Mouse (Mus musculus): ENCODE measurements around the gene Slc38a10. TPM values are rescaled to one million over a fixed set of nuclear protein-coding genes. Genes with fewer than 3 reads are reported as not detected.
A peak's percentile ranks its signal among the peaks of the same experiment; 100 is the strongest.

Slc38a10 gene
- polyA plus RNA-seq, 1 experiment from 2014 or later: 83.9 TPM

DNA sequence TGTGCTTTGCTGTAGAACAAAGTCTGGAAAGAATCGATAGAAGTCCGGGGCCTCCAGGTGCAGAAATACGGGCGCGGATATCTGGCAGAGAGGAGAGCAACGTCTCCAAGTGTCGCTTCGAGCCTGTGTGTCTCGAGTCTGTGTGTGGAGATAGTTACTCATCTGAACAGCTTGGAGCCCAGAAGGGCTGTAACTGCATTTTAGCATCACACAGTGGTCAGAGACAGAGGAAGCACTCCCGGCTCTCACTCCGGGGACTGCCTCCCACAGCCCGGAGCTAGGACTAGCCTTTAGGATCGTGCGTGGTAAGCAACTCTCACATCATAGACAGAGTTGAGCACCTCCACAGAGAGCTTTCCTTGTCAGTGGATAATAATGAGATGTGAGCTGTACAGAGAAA lies 22.1 kb upstream of the Slc38a10 start:
- 70% methylated on average over 14 of the region's 14 CpGs for WGBS
- Histone ChIP-seq H3K36me3 (ENCODE audit: insufficient read depth) (no peaks in the 10 kb centered on the region), H3K4me2 (no peak overlapping the region), H3K27me3 (ENCODE audit: insufficient read depth, low read length) (no peaks in the 10 kb centered on the region), H3K4me1 (ENCODE audit: insufficient read depth) (no peaks in the 10 kb centered on the region), H3K9me3 (ENCODE audit: low read depth, low read length) (no peaks in the 10 kb centered on the region), H3K4me3 (ENCODE audit: low read depth, low read length) (no peak overlapping the region), H3K27ac (ENCODE audit: low read depth) (no peak overlapping the region), H3K9ac (no peak overlapping the region)
- no peak for TF ChIP-seq CTCF (IDR thresholded peaks at IDR 0.05; ENCODE audit: low read depth)
- ATAC-seq (ENCODE audit: insufficient read depth) (no peak), DNase-seq (no peak)

DNA sequence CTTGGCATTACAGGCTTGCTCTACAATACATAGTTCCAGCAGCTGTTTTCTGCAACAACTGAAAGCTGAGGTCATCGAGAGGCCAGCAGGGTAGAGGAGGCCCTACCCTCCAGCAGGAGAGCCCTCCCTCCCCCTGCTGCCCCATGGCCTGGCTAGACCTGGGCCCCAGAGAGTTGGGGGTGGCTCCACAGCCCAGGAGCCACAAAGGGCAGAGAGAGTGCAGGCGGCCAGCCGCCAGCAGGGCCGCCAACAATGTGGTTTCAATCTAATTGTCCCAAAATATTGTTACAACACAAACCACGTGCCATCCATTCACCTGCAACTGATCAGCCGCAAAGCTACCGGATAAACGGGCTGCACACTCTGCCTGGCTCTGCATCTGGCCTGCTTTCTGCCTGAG lies 20.0 kb upstream of the Slc38a10 start:
- DNase-seq: no peak
- no peak overlapping the region for H3K9ac ChIP-seq
- no peaks in the 10 kb centered on the region for H3K36me3 ChIP-seq (ENCODE audit: insufficient read depth)
- H3K4me2 ChIP-seq: no peak overlapping the region
- ATAC-seq (ENCODE audit: insufficient read depth): no peak
- 49% methylated on average over 8 of the region's 8 CpGs for WGBS
- no peak overlapping the region for H3K4me3 ChIP-seq (ENCODE audit: low read depth, low read length)
- H3K27me3 ChIP-seq (ENCODE audit: insufficient read depth, low read length): no peaks in the 10 kb centered on the region
- no peaks in the 10 kb centered on the region for H3K9me3 ChIP-seq (ENCODE audit: low read depth, low read length)
- TF ChIP-seq CTCF (IDR thresholded peaks at IDR 0.05; ENCODE audit: low read depth): no peak
- H3K4me1 ChIP-seq (ENCODE audit: insufficient read depth): no peaks in the 10 kb centered on the region
- no peak overlapping the region for H3K27ac ChIP-seq (ENCODE audit: low read depth)

DNA sequence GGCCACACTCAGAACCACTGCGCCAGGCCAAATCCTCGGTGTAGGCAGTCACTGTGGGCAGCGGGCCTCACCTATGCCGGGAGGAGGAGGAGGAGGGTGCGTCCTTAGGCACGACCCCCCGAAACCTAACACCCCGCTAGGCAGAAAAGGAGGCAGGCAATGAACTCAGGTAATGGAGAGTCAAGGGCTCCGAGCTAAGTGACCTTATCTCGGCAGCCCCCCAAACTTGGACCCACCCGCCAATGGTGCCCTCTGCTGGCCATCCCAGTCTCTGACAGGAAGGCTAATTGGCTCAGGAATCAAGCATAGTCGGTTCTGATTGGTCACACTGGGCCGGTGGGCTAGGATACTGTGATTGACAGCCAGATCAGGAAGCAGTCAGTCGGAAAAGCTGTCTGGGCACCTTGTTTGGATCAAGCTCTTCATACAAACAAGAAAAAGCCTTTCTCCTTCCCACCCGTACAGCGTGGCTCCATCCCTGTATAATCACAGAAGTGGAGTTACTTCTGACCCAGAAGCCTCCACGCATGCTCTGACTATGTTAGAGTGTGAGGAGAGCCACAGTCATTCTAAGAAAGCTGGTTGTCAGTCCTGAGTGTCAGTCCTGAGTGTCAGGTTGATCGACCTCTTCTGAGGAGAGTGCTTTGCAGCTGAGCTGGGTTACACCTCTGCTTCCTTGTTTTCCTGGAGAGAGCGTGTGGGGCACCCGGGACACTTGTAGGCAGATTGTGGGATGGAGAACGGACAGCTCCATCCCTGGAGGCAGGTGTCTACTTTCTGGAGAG lies 18.3 kb upstream of the Slc38a10 start:
- Histone ChIP-seq H3K27ac (ENCODE audit: low read depth) (no peak overlapping the region), H3K4me3 (ENCODE audit: low read depth, low read length) (peak overlapping the region; percentile 1; the same call in 1 of the 2 replicates), H3K4me1 (ENCODE audit: insufficient read depth) (peaks cover under 1% of the 10 kb centered on the region; the same call in 1 of the 2 replicates), H3K9ac (no peak overlapping the region), H3K9me3 (ENCODE audit: low read depth, low read length) (no peaks in the 10 kb centered on the region), H3K27me3 (ENCODE audit: insufficient read depth, low read length) (no peaks in the 10 kb centered on the region), H3K36me3 (ENCODE audit: insufficient read depth) (no peaks in the 10 kb centered on the region), H3K4me2 (peak overlapping the region; percentile 50)
- TF ChIP-seq CTCF (IDR thresholded peaks at IDR 0.05; ENCODE audit: low read depth): peak; percentile 88
- DNase-seq: peak; percentile 80
- peak; percentile 83 for ATAC-seq (ENCODE audit: insufficient read depth)
- WGBS: 21% methylated on average over 21 of the region's 21 CpGs

DNA sequence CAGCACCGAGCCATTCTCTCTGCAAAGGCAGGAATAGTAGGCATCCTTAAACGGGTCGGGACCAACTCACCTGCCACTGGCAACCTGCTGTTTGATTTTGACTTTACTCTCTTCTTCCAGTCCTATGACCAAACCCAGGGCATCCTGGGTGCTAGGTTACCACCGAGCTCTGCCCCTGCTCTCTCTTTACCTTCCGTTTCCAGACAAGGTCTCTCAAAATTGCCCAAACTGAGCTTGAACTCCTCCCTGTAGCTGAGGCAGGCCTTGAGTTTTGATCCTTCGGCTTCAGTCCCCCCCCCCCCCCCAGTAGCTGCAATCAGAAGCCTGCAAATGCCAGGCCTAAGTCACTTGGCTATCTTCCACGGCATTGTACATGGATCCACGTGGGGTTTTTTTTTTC lies 17.4 kb upstream of the Slc38a10 start:
- 80% methylated on average over 8 of the region's 8 CpGs for WGBS
- Histone ChIP-seq H3K27me3 (ENCODE audit: insufficient read depth, low read length) (no peaks in the 10 kb centered on the region), H3K9me3 (ENCODE audit: low read depth, low read length) (no peaks in the 10 kb centered on the region), H3K4me3 (ENCODE audit: low read depth, low read length) (no peak overlapping the region), H3K4me2 (no peak overlapping the region), H3K4me1 (ENCODE audit: insufficient read depth) (peaks cover 5% of the 10 kb centered on the region; the same call in 1 of the 2 replicates), H3K9ac (no peak overlapping the region), H3K36me3 (ENCODE audit: insufficient read depth) (no peaks in the 10 kb centered on the region), H3K27ac (ENCODE audit: low read depth) (no peak overlapping the region)
- no peak for TF ChIP-seq CTCF (IDR thresholded peaks at IDR 0.05; ENCODE audit: low read depth)
- no peak for DNase-seq
- no peak for ATAC-seq (ENCODE audit: insufficient read depth)

DNA sequence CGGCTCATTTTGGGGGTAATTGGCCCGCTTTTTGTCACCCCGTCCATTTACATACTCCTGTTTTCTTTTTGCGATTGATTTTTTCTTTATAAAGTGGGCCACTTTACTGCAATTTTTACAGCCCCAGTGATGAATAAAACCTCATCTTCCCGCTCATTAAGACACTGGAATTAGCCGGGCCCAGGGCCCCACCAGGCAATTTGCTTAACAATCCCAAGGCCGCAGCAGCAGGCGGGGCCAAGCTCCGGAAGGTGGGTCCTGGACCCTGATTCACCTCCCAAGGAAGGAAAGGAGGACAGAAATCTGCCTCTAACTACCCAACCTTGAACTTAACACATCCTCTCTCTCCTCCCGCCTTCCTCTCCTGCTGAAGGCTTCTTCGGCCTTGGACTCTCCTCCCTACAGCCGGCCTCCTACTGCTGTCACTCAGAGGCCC lies 16.8 kb upstream of the Slc38a10 start:
- no peaks in the 10 kb centered on the region for H3K9me3 ChIP-seq (ENCODE audit: low read depth, low read length)
- H3K4me1 ChIP-seq (ENCODE audit: insufficient read depth): peaks cover 5% of the 10 kb centered on the region; the same call in 1 of the 2 replicates
- H3K27ac ChIP-seq (ENCODE audit: low read depth): no peak overlapping the region
- H3K4me2 ChIP-seq: no peak overlapping the region
- 71% methylated on average over 12 of the region's 12 CpGs for WGBS
- H3K36me3 ChIP-seq (ENCODE audit: insufficient read depth): no peaks in the 10 kb centered on the region
- no peaks in the 10 kb centered on the region for H3K27me3 ChIP-seq (ENCODE audit: insufficient read depth, low read length)
- DNase-seq (no peak), ATAC-seq (ENCODE audit: insufficient read depth) (no peak)
- no peak overlapping the region for H3K4me3 ChIP-seq (ENCODE audit: low read depth, low read length)
- TF ChIP-seq CTCF (IDR thresholded peaks at IDR 0.05; ENCODE audit: low read depth): no peak
- H3K9ac ChIP-seq: no peak overlapping the region

DNA sequence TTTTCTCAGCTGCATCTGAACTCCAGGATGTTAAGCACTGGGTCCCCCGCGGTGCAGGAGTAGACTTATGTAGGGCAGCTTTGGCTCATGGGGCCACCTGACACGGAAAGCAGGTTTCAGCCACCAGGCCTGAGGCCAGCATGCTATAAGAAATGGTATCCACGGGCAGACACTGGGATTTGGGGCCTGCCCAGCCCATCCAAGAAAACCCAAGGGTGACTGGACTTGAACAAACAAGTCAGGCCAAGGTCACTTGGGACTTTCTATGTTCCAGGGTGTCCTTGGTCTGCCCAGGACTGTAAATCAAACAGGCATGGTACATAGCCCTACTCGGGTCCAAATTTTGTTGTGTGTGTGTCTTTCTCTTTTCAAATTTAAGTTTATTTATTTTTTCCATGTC lies 15.9 kb upstream of the Slc38a10 start:
- no peak overlapping the region for H3K4me3 ChIP-seq (ENCODE audit: low read depth, low read length)
- H3K9ac ChIP-seq: no peak overlapping the region
- DNase-seq (no peak), ATAC-seq (ENCODE audit: insufficient read depth) (no peak)
- TF ChIP-seq CTCF (IDR thresholded peaks at IDR 0.05; ENCODE audit: low read depth): no peak
- 53% methylated on average over 5 of the region's 5 CpGs for WGBS
- H3K4me1 ChIP-seq (ENCODE audit: insufficient read depth): peaks cover 5% of the 10 kb centered on the region; the same call in 1 of the 2 replicates
- no peak overlapping the region for H3K27ac ChIP-seq (ENCODE audit: low read depth)
- H3K36me3 ChIP-seq (ENCODE audit: insufficient read depth): no peaks in the 10 kb centered on the region
- H3K9me3 ChIP-seq (ENCODE audit: low read depth, low read length): no peaks in the 10 kb centered on the region
- H3K4me2 ChIP-seq: no peak overlapping the region
- no peaks in the 10 kb centered on the region for H3K27me3 ChIP-seq (ENCODE audit: insufficient read depth, low read length)

- no peaks in the 10 kb centered on the region for H3K36me3 ChIP-seq (ENCODE audit: insufficient read depth)
- no peaks in the 10 kb centered on the region for H3K27me3 ChIP-seq (ENCODE audit: insufficient read depth, low read length)
- H3K9me3 ChIP-seq (ENCODE audit: low read depth, low read length): no peaks in the 10 kb centered on the region
- WGBS: 24% methylated on average over 17 of the region's 17 CpGs
- no peak for TF ChIP-seq CTCF (IDR thresholded peaks at IDR 0.05; ENCODE audit: low read depth)
- H3K9ac ChIP-seq: peak overlapping the region; percentile 14; the same call in 1 of the 2 replicates
- no peak overlapping the region for H3K4me3 ChIP-seq (ENCODE audit: low read depth, low read length)
- DNase-seq: no peak
- peak overlapping the region; percentile 46; the same call in 1 of the 2 replicates for H3K27ac ChIP-seq (ENCODE audit: low read depth)
- no peak for ATAC-seq (ENCODE audit: insufficient read depth)
- H3K4me1 ChIP-seq (ENCODE audit: insufficient read depth): peaks cover 5% of the 10 kb centered on the region; the same call in 1 of the 2 replicates
- no peak overlapping the region for H3K4me2 ChIP-seq
Observed at GRCm38 (mm10) chr11:120164471-120165261, 13.5 kb upstream of the Slc38a10 start.

All from lung, embryonic 14.5 days (tissue).